Mouse (Mus musculus) testis, adult 2 months (tissue): ENCODE measurements around the gene Nat9. TPM values are rescaled to one million over a fixed set of nuclear protein-coding genes. Genes with fewer than 3 reads are reported as not detected.

ENCODE experiments used
- H3K27ac ChIP-seq: fragments of 200-500 bp; 2 replicates; pipeline ENCODE4 v1.5.1; 2012; ENCODE audit warnings: low read depth, low read length; ENCODE audit not compliant: control insufficient read depth, insufficient read depth
- H3K27me3 ChIP-seq: fragments of 200-500 bp; 2 replicates; pipeline ENCODE4 v1.6.1; 2012; ENCODE audit warnings: mild to moderate bottlenecking, low read length, moderate library complexity; ENCODE audit not compliant: control insufficient read depth, insufficient read depth
- H3K36me3 ChIP-seq: fragments of 200-500 bp; 2 replicates; pipeline ENCODE4 v1.6.1; 2012; ENCODE audit warnings: mild to moderate bottlenecking, low read length; ENCODE audit not compliant: control insufficient read depth, insufficient read depth
- H3K4me1 ChIP-seq: fragments of 200-500 bp; 2 replicates; pipeline ENCODE4 v1.6.1; 2012; ENCODE audit warnings: low read length; ENCODE audit not compliant: control insufficient read depth, insufficient read depth
- H3K4me3 ChIP-seq: fragments of 200-500 bp; 2 replicates; pipeline ENCODE4 v1.5.1; 2012; ENCODE audit warnings: low read depth, mild to moderate bottlenecking, low read length, moderate library complexity, mixed read lengths; ENCODE audit not compliant: control insufficient read depth
- CTCF ChIP-seq: fragments of 200-500 bp; IDR thresholded peaks from 2 replicates; pipeline ENCODE4 v1.5.1; 2012; ENCODE audit warnings: low read depth, mild to moderate bottlenecking, inconsistent platforms, low read length, moderate library complexity; ENCODE audit not compliant: control insufficient read depth, insufficient read depth, insufficient replicate concordance
- POLR2A ChIP-seq: fragments of 200-500 bp; IDR thresholded peaks from 2 replicates; pipeline ENCODE4 v1.6.1; 2012; ENCODE audit warnings: low read depth, mild to moderate bottlenecking, inconsistent platforms, low read length, moderate library complexity; ENCODE audit not compliant: control insufficient read depth
- polyA plus RNA-seq: library from polyadenylated mRNA; depleted of rRNA; stranded (reverse); fragments of >200 nt; gene quantifications from 2 replicates; pipeline ENCODE4 v1.2.3, GENCODE M21; 2012

Gene Nat9
- polyA plus RNA-seq, 1 experiment = 106 TPM

- H3K27ac ChIP-seq = no peak overlapping the region
- H3K4me1 ChIP-seq = peaks cover 4% of the 10 kb centered on the region; the same call in 1 of the 2 replicates
Observed at GRCm38 (mm10) chr11:115176399-115177190, 11.1 kb downstream of the Nat9 start.

GRCm38 (mm10) chr11:115173549-115174339 is 13.9 kb downstream of the Nat9 start:
- H3K27me3 ChIP-seq = no peaks in the 10 kb centered on the region
- TF ChIP-seq CTCF (no peak), POLR2A (no peak)
- no peak overlapping the region for H3K4me3 ChIP-seq
- H3K36me3 ChIP-seq = no peaks in the 10 kb centered on the region
- H3K4me1 ChIP-seq = peaks cover 4% of the 10 kb centered on the region; the same call in 1 of the 2 replicates
- no peak overlapping the region for H3K27ac ChIP-seq

More at GRCm38 (mm10) chr11:115176399-115177190, 11.1 kb downstream of the Nat9 start:
- H3K27me3 ChIP-seq = no peaks in the 10 kb centered on the region
- H3K36me3 ChIP-seq = no peaks in the 10 kb centered on the region
- H3K4me3 ChIP-seq = no peak overlapping the region
- TF ChIP-seq POLR2A (no peak), CTCF (no peak)

- Histone ChIP-seq H3K27ac (no peak overlapping the region), H3K36me3 (no peaks in the 10 kb centered on the region), H3K4me1 (peaks cover 4% of the 10 kb centered on the region; the same call in 1 of the 2 replicates), H3K4me3 (no peak overlapping the region), H3K27me3 (no peaks in the 10 kb centered on the region)
- TF ChIP-seq POLR2A = no peak
- no peak for TF ChIP-seq CTCF
Observed at GRCm38 (mm10) chr11:115172825-115173287, 14.8 kb downstream of the Nat9 start.

GRCm38 (mm10) chr11:115171125-115171524 is 16.5 kb downstream of the Nat9 start:
- TF ChIP-seq CTCF = no peak
- TF ChIP-seq POLR2A = no peak
- no peak overlapping the region for H3K4me3 ChIP-seq
- no peaks in the 10 kb centered on the region for H3K27me3 ChIP-seq
- no peaks in the 10 kb centered on the region for H3K36me3 ChIP-seq
- no peak overlapping the region for H3K27ac ChIP-seq
- peaks cover 2% of the 10 kb centered on the region; the same call in 1 of the 2 replicates for H3K4me1 ChIP-seq

GRCm38 (mm10) chr11:115169430-115169829 is 18.2 kb downstream of the Nat9 start:
- peaks cover 9% of the 10 kb centered on the region for H3K4me1 ChIP-seq
- H3K27me3 ChIP-seq = peaks cover 2% of the 10 kb centered on the region
- no peak for TF ChIP-seq POLR2A
- no peak for TF ChIP-seq CTCF

GRCm38 (mm10) chr11:115167631-115168249 is 19.9 kb downstream of the Nat9 start:
- Histone ChIP-seq H3K27ac (no peak overlapping the region), H3K27me3 (peaks cover 2% of the 10 kb centered on the region), H3K4me1 (peaks cover 14% of the 10 kb centered on the region), H3K36me3 (no peaks in the 10 kb centered on the region), H3K4me3 (no peak overlapping the region)
- TF ChIP-seq POLR2A (no peak), CTCF (no peak)

More at GRCm38 (mm10) chr11:115169430-115169829, 18.2 kb downstream of the Nat9 start:
- Histone ChIP-seq H3K4me3 (no peak overlapping the region), H3K27ac (no peak overlapping the region), H3K36me3 (no peaks in the 10 kb centered on the region)

- no peak for TF ChIP-seq POLR2A
- no peak for TF ChIP-seq CTCF
- Histone ChIP-seq H3K27me3 (peaks cover 2% of the 10 kb centered on the region), H3K4me3 (no peak overlapping the region), H3K27ac (no peak overlapping the region), H3K4me1 (peaks cover 17% of the 10 kb centered on the region), H3K36me3 (no peaks in the 10 kb centered on the region)
Observed at GRCm38 (mm10) chr11:115166776-115167175, 20.9 kb downstream of the Nat9 start.
